Mouse (Mus musculus) G1E (cell line): Measurements from ENCODE around the gene Eif2ak3.

ENCODE experiments used
- CTCF ChIP-seq: IDR thresholded peaks from 2 replicates; pipeline ENCODE4 v1.5.1; 2012; ENCODE audit warnings: low read depth, low read length, inconsistent platforms, mixed read lengths
- GATA1 ChIP-seq: IDR thresholded peaks from 2 replicates; pipeline ENCODE4 v1.6.1; 2012; ENCODE audit warnings: borderline replicate concordance, low read length, inconsistent platforms, mixed read lengths
- TAL1 ChIP-seq: conservative IDR thresholded peaks from 2 replicates; pipeline ENCODE4 v1.6.1; 2012; ENCODE audit warnings: low read depth, low read length, inconsistent platforms, mixed read lengths

DNA sequence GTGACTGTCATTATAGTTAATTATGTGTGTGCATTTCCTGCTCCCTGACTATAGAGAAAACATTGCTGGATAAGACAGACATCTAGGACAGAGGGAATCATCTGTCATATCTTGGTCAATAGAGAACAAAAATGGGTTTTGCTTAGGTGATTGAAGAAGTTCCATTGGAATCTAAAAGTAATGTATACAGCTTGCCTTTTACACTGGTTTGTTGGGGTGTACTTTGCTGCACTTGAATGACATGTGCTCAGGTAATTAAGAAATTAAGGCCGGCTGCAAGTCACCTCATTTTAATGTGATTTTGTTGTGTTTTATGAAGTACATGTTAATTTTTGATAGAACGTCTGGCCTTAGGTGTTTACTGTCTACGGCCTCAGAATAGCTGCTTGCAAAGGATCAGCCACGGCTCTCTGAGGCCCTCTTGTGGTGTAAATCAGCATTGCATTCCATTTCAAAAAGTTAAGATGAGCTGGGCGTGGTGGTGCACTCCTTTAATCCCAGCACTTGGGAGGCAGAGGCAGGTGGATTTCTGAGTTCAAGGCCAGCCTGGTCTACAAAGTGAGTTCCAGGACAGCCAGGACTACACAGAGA is 36.5 kb downstream of the Eif2ak3 start:
- TF ChIP-seq CTCF, result peak; percentile 90
- no peak for TF ChIP-seq GATA1
- TF ChIP-seq TAL1, result no peak
